Mouse (Mus musculus): ENCODE data around the gene Dusp19. TPM values are rescaled to one million over a fixed set of nuclear protein-coding genes. Genes with fewer than 3 reads are reported as not detected.

Dusp19 gene
- polyA plus RNA-seq, 1 experiment: 0.09 TPM

- Histone ChIP-seq H3K27me3 (replicated peaks) (peaks cover 28% of the 10 kb centered on the region), H3K9me3 (no peaks in the 10 kb centered on the region), H3K36me3 (replicated peaks; ENCODE audit: low read length) (no peaks in the 10 kb centered on the region), H3K4me1 (peaks cover 14% of the 10 kb centered on the region), H3K4me3 (replicated peaks) (no peak overlapping the region)
- TF ChIP-seq FLI1 (IDR thresholded peaks at IDR 0.05; ENCODE audit: low read length) (no peak), GATA1 (IDR thresholded peaks at IDR 0.05; ENCODE audit: borderline replicate concordance, low read length) (no peak)
These were observed 62.0 kb downstream of the Dusp19 start for GRCm38 (mm10) chr2:80678803-80679202.

Other genes with a start within 250 kb of the Dusp19 start
- gene Frzb, start 169.4 kb upstream of the Dusp19 start, polyA plus RNA-seq (2012; ENCODE audit: insufficient read depth, low replicate concordance): 0.76 TPM in 1 of 2 replicates, not detected in the other
- 2.6 and 5.0 TPM in 2 replicates for gene Nckap1, start 35.7 kb upstream of the Dusp19 start, polyA plus RNA-seq (2012; ENCODE audit: insufficient read depth, low replicate concordance)
- gene Nup35, start 191 bp downstream of the Dusp19 start, polyA plus RNA-seq (2012; ENCODE audit: insufficient read depth, low replicate concordance): 1.1 TPM in 1 of 2 replicates, not detected in the other